Mouse (Mus musculus) hindbrain, embryonic 14.5 days (tissue): Measurements from ENCODE around the gene Kidins220. TPM values are rescaled to one million over a fixed set of nuclear protein-coding genes. Genes with fewer than 3 reads are reported as not detected.
A peak's percentile ranks its signal among the peaks of the same experiment; 100 is the strongest.

ENCODE experiments used
- ATAC-seq: fragments of 200-750 bp; cut with Nextera tagmentation; 2 replicates; pipeline ENCODE4 v1.8.0; 2017; ENCODE audit warnings: moderate number of reproducible peaks, mild to moderate bottlenecking, moderate TSS enrichment, moderate library complexity; ENCODE audit not compliant: low FRiP score
- DNase-seq: peaks from one replicate; pipeline ENCODE4 v3.0.0-alpha.2; 2015; ENCODE audit warnings: low spot score
- H3K27ac ChIP-seq: fragments of 300-500 bp; sonication (generic); 2 replicates; pipeline ENCODE4 v1.5.1; 2014; ENCODE audit warnings: mild to moderate bottlenecking, moderate library complexity
- H3K27me3 ChIP-seq: fragments of 300-500 bp; sonication (generic); 2 replicates; pipeline ENCODE4 v1.6.1; 2014; ENCODE audit warnings: mild to moderate bottlenecking, low read length, mixed read lengths; ENCODE audit not compliant: control insufficient read depth, insufficient read depth
- H3K36me3 ChIP-seq: fragments of 300-500 bp; sonication (generic); replicated peaks from 2 replicates; pipeline ENCODE4 v1.6.1; 2014; ENCODE audit not compliant: control insufficient read depth, insufficient read depth
- H3K4me1 ChIP-seq: fragments of 300-500 bp; sonication (generic); replicated peaks from 2 replicates; pipeline ENCODE4 v1.6.1; 2014; ENCODE audit warnings: antibody characterized with exemption, low read length, mixed read lengths; ENCODE audit not compliant: control insufficient read depth, insufficient read depth
- H3K4me2 ChIP-seq: fragments of 300-500 bp; sonication (generic); replicated peaks from 2 replicates; pipeline ENCODE4 v1.6.1; 2014; ENCODE audit warnings: mild to moderate bottlenecking, moderate library complexity
- H3K4me3 ChIP-seq: fragments of 300-500 bp; sonication (generic); replicated peaks from 2 replicates; pipeline ENCODE4 v1.5.1; 2014; ENCODE audit warnings: mild to moderate bottlenecking, low read length
- H3K9ac ChIP-seq: fragments of 300-500 bp; sonication (generic); 2 replicates; pipeline ENCODE4 v1.6.1; 2014
- H3K9me3 ChIP-seq: fragments of 300-500 bp; sonication (generic); 2 replicates; pipeline ENCODE4 v1.6.1; 2016; ENCODE audit warnings: low read length; ENCODE audit not compliant: control insufficient read depth
- WGBS: fragments of 180-500 bp; shearing (Covaris S2); extraction: QIAGEN DNeasy Blood & Tissue Kit; methylation state at CpG from one replicate; pipeline ENCODE4 v1.1.7; 2014; 5-methylcytosine and 5-hydroxymethylcytosine counted together
- polyA plus RNA-seq: library from polyadenylated mRNA; unstranded; fragments of >200 nt; fragmentation: Nextera tagmentation; extraction: Ambion mirVana; gene quantifications from 2 replicates; pipeline ENCODE4 v1.2.1, GENCODE M21; 2014

Gene Kidins220
- polyA plus RNA-seq, result 174 and 189 TPM in 2 replicates

- Histone ChIP-seq H3K9me3 (no peaks in the 10 kb centered on the region), H3K27me3 (no peaks in the 10 kb centered on the region), H3K4me3 (peak within 1 kb of the TSS; percentile 93), H3K4me2 (peak within 1 kb of the TSS; percentile 52), H3K36me3 (peaks cover 7% of the 10 kb centered on the region; the same call in 1 of the 2 replicates), H3K27ac (peak within 1 kb of the TSS; percentile 96), H3K9ac (peak within 1 kb of the TSS; percentile 90), H3K4me1 (peaks cover 20% of the 10 kb centered on the region)
- WGBS, result 16% methylated on average over 27 of the region's 29 CpGs
- ATAC-seq, result peak; percentile 92
- peak; percentile 92 for DNase-seq
Measured at GRCm38 (mm10) chr12:24974446-24975114, at the start of gene Kidins220. Gene Kidins220 (plus strand): TSS chr12:24974925.

- H3K4me3 ChIP-seq, result no peak overlapping the region
- H3K27ac ChIP-seq, result no peak overlapping the region
- H3K27me3 ChIP-seq, result no peaks in the 10 kb centered on the region
- H3K36me3 ChIP-seq, result peaks cover 4% of the 10 kb centered on the region; the same call in 1 of the 2 replicates
- H3K9me3 ChIP-seq, result no peaks in the 10 kb centered on the region
- DNase-seq, result no peak
- H3K9ac ChIP-seq, result no peak overlapping the region
- no peak overlapping the region for H3K4me2 ChIP-seq
- no peak for ATAC-seq
- H3K4me1 ChIP-seq, result peaks cover 10% of the 10 kb centered on the region
- 84% methylated on average over 5 of the region's 5 CpGs for WGBS
Measured at GRCm38 (mm10) chr12:24925276-24925675, 49.4 kb upstream of the Kidins220 start.

- ATAC-seq, result no peak
- Histone ChIP-seq H3K36me3 (peaks cover 4% of the 10 kb centered on the region; the same call in 1 of the 2 replicates), H3K4me2 (no peak overlapping the region), H3K9ac (no peak overlapping the region), H3K27me3 (no peaks in the 10 kb centered on the region), H3K4me3 (no peak overlapping the region), H3K27ac (no peak overlapping the region), H3K4me1 (peaks cover 10% of the 10 kb centered on the region), H3K9me3 (no peaks in the 10 kb centered on the region)
- WGBS, result 59% methylated on average over 4 of the region's 4 CpGs
- DNase-seq, result no peak
Measured at GRCm38 (mm10) chr12:24925684-24926083, 49.0 kb upstream of the Kidins220 start.

GRCm38 (mm10) chr12:24928051-24928748 lies 46.5 kb upstream of the Kidins220 start:
- ATAC-seq, result 0 out of 2 replicates have a peak, but pooled peaks have one; percentile 63
- no peaks in the 10 kb centered on the region for H3K27me3 ChIP-seq
- DNase-seq, result no peak
- peak overlapping the region; percentile 72 for H3K27ac ChIP-seq
- H3K4me1 ChIP-seq, result peaks cover 19% of the 10 kb centered on the region
- H3K9ac ChIP-seq, result peak overlapping the region; percentile 6; the same call in 1 of the 2 replicates
- H3K36me3 ChIP-seq, result peaks cover 6% of the 10 kb centered on the region
- no peak overlapping the region for H3K4me2 ChIP-seq
- H3K4me3 ChIP-seq, result no peak overlapping the region
- 49% methylated on average over 18 of the region's 18 CpGs for WGBS
- H3K9me3 ChIP-seq, result no peaks in the 10 kb centered on the region

- no peaks in the 10 kb centered on the region for H3K9me3 ChIP-seq
- no peak overlapping the region for H3K4me3 ChIP-seq
- peaks cover 25% of the 10 kb centered on the region for H3K4me1 ChIP-seq
- ATAC-seq, result no peak
- H3K27me3 ChIP-seq, result no peaks in the 10 kb centered on the region
- H3K27ac ChIP-seq, result peak overlapping the region; percentile 72
- no peak overlapping the region for H3K9ac ChIP-seq
- DNase-seq, result no peak
- H3K36me3 ChIP-seq, result peaks cover 6% of the 10 kb centered on the region
- no peak overlapping the region for H3K4me2 ChIP-seq
- 61% methylated on average over 7 of the region's 7 CpGs for WGBS
Measured at GRCm38 (mm10) chr12:24929043-24929442, 45.7 kb upstream of the Kidins220 start.

- Histone ChIP-seq H3K4me1 (peaks cover 25% of the 10 kb centered on the region), H3K27me3 (no peaks in the 10 kb centered on the region), H3K27ac (no peak overlapping the region), H3K4me3 (no peak overlapping the region), H3K4me2 (no peak overlapping the region), H3K36me3 (peaks cover 11% of the 10 kb centered on the region), H3K9ac (no peak overlapping the region), H3K9me3 (no peaks in the 10 kb centered on the region)
- no peak for ATAC-seq
- no peak for DNase-seq
- WGBS, result 89% methylated on average over 3 of the region's 3 CpGs
Measured at GRCm38 (mm10) chr12:24930760-24931159, 44.0 kb upstream of the Kidins220 start.

GRCm38 (mm10) chr12:24932120-24932519 lies 42.6 kb upstream of the Kidins220 start:
- no peak overlapping the region for H3K4me3 ChIP-seq
- no peaks in the 10 kb centered on the region for H3K27me3 ChIP-seq
- peaks cover 25% of the 10 kb centered on the region for H3K4me1 ChIP-seq
- DNase-seq, result no peak
- no peak overlapping the region for H3K9ac ChIP-seq
- 0 out of 2 replicates have a peak overlapping the region, but pooled peaks have one; percentile 21 for H3K27ac ChIP-seq
- H3K4me2 ChIP-seq, result no peak overlapping the region
- no peak for ATAC-seq
- H3K36me3 ChIP-seq, result peaks cover 17% of the 10 kb centered on the region
- H3K9me3 ChIP-seq, result no peaks in the 10 kb centered on the region
- WGBS, result 77% methylated on average over 6 of the region's 6 CpGs

GRCm38 (mm10) chr12:24933206-24933775 lies 41.4 kb upstream of the Kidins220 start:
- Histone ChIP-seq H3K4me3 (no peak overlapping the region), H3K27me3 (no peaks in the 10 kb centered on the region), H3K4me2 (no peak overlapping the region), H3K4me1 (peaks cover 24% of the 10 kb centered on the region), H3K27ac (peak overlapping the region; percentile 21), H3K36me3 (peaks cover 17% of the 10 kb centered on the region), H3K9ac (no peak overlapping the region), H3K9me3 (no peaks in the 10 kb centered on the region)
- WGBS, result 86% methylated on average over 1 of the region's 1 CpGs
- no peak for DNase-seq
- ATAC-seq, result no peak

GRCm38 (mm10) chr12:24933996-24934395 lies 40.7 kb upstream of the Kidins220 start:
- Histone ChIP-seq H3K27me3 (no peaks in the 10 kb centered on the region), H3K4me3 (no peak overlapping the region), H3K27ac (peak overlapping the region; percentile 21; the same call in 1 of the 2 replicates), H3K36me3 (peaks cover 17% of the 10 kb centered on the region), H3K4me2 (no peak overlapping the region), H3K9ac (no peak overlapping the region), H3K4me1 (peaks cover 17% of the 10 kb centered on the region; the same call in 1 of the 2 replicates), H3K9me3 (no peaks in the 10 kb centered on the region)
- 92% methylated on average over 3 of the region's 3 CpGs for WGBS
- DNase-seq (no peak), ATAC-seq (no peak)
